Mouse (Mus musculus): ENCODE data around the gene Abcb1b. TPM values are rescaled to one million over a fixed set of nuclear protein-coding genes. Genes with fewer than 3 reads are reported as not detected.
A peak's percentile ranks its signal among the peaks of the same experiment; 100 is the strongest.
"Not testable (repeated sequence)": the region's sequence is repeated elsewhere in the genome, so short reads cannot be mapped to it uniquely, and the experiment has no call there.

Abcb1b gene
- polyA plus RNA-seq, 1 experiment from 2014 or later = 1.0 TPM

- Histone ChIP-seq H3K4me1 (ENCODE audit: control insufficient read depth, insufficient read depth, low read length) (no peaks in the 10 kb centered on the region), H3K9me3 (ENCODE audit: control insufficient read depth, low read length) (no peaks in the 10 kb centered on the region), H3K27ac (ENCODE audit: low read depth, low read length) (no peak overlapping the region), H3K4me3 (ENCODE audit: low read depth, low read length) (no peak overlapping the region), H3K9ac (ENCODE audit: low read length) (no peak overlapping the region), H3K36me3 (ENCODE audit: control insufficient read depth, insufficient read depth, low read length) (no peaks in the 10 kb centered on the region), H3K4me2 (no peak overlapping the region), H3K27me3 (ENCODE audit: control insufficient read depth, insufficient read depth, low read length) (no peaks in the 10 kb centered on the region)
- WGBS = 76% methylated on average over 6 of the region's 6 CpGs
- DNase-seq (ENCODE audit: low spot score, missing footprints) (no peak), ATAC-seq (ENCODE audit: low FRiP score) (no peak)
Measured at GRCm38 (mm10) chr5:8857201-8857600, 59.3 kb downstream of the Abcb1b start.

- no peak overlapping the region for H3K4me3 ChIP-seq (ENCODE audit: low read depth, low read length)
- H3K36me3 ChIP-seq (ENCODE audit: control insufficient read depth, insufficient read depth, low read length) = no peaks in the 10 kb centered on the region
- H3K4me1 ChIP-seq (ENCODE audit: control insufficient read depth, insufficient read depth, low read length) = no peaks in the 10 kb centered on the region
- H3K27me3 ChIP-seq (ENCODE audit: control insufficient read depth, insufficient read depth, low read length) = no peaks in the 10 kb centered on the region
- DNase-seq (ENCODE audit: low spot score, missing footprints) (no peak), ATAC-seq (ENCODE audit: low FRiP score) (no peak)
- no peak overlapping the region for H3K27ac ChIP-seq (ENCODE audit: low read depth, low read length)
- H3K9me3 ChIP-seq (ENCODE audit: control insufficient read depth, low read length) = no peaks in the 10 kb centered on the region
- no peak overlapping the region for H3K4me2 ChIP-seq
- no peak overlapping the region for H3K9ac ChIP-seq (ENCODE audit: low read length)
- 88% methylated on average over 1 of the region's 1 CpGs for WGBS
Measured at GRCm38 (mm10) chr5:8861811-8862210, 63.9 kb downstream of the Abcb1b start.

GRCm38 (mm10) chr5:8863580-8864337, 65.8 kb downstream of the Abcb1b start:
- H3K4me1 ChIP-seq (ENCODE audit: control insufficient read depth, insufficient read depth, low read length) = no peaks in the 10 kb centered on the region
- WGBS = 69% methylated on average over 14 of the region's 14 CpGs
- H3K4me2 ChIP-seq = no peak overlapping the region
- DNase-seq (ENCODE audit: low spot score, missing footprints) (no peak), ATAC-seq (ENCODE audit: low FRiP score) (no peak)
- H3K27me3 ChIP-seq (ENCODE audit: control insufficient read depth, insufficient read depth, low read length) = no peaks in the 10 kb centered on the region
- no peaks in the 10 kb centered on the region for H3K36me3 ChIP-seq (ENCODE audit: control insufficient read depth, insufficient read depth, low read length)
- no peak overlapping the region for H3K27ac ChIP-seq (ENCODE audit: low read depth, low read length)
- no peak overlapping the region for H3K4me3 ChIP-seq (ENCODE audit: low read depth, low read length)
- no peak overlapping the region for H3K9ac ChIP-seq (ENCODE audit: low read length)
- no peaks in the 10 kb centered on the region for H3K9me3 ChIP-seq (ENCODE audit: control insufficient read depth, low read length)

DNA sequence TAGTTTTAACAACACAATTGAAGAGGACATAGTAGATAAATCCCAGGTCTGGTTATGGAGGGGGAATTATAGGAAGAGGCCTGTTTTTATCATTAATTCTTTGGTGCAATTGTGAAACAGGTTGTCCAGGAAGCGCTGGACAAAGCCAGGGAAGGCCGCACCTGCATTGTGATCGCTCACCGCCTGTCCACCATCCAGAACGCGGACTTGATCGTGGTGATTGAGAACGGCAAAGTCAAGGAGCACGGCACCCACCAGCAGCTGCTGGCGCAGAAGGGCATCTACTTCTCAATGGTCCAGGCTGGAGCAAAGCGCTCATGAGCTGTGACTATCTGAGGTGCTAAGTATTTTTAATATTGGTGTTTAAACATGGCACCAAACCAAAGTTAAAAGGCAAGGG, 67.7 kb downstream of the Abcb1b start:
- H3K27ac ChIP-seq (ENCODE audit: low read depth, low read length); H3K9ac ChIP-seq (ENCODE audit: low read length); H3K36me3 ChIP-seq (ENCODE audit: control insufficient read depth, insufficient read depth, low read length); H3K27me3 ChIP-seq (ENCODE audit: control insufficient read depth, insufficient read depth, low read length); H3K4me1 ChIP-seq (ENCODE audit: control insufficient read depth, insufficient read depth, low read length); ATAC-seq (ENCODE audit: low FRiP score); H3K4me2 ChIP-seq; H3K4me3 ChIP-seq (ENCODE audit: low read depth, low read length); DNase-seq (ENCODE audit: low spot score, missing footprints); H3K9me3 ChIP-seq (ENCODE audit: control insufficient read depth, low read length): not testable (repeated sequence)
- 94% methylated on average over 11 of the region's 11 CpGs for WGBS

DNA sequence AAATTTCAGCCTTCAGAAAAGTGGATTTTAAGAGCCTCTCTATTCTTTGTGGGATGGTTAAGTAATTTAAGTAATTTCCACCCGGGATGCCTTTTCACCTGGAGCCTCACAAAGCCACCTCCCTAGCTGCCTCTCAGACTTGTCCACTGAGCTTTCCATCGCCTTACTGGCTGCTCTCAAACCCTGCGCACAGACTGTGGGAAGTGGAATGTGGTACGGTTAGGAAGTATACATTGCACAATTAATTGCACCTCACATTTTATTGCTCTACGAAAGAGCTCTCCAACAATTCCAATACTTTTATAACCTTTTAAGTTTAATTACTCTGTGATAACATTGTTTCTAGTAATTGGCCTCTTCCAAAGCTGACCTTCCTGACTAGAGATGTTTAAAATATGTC, 68.4 kb downstream of the Abcb1b start:
- Histone ChIP-seq H3K9ac (ENCODE audit: low read length) (no peak overlapping the region), H3K4me1 (ENCODE audit: control insufficient read depth, insufficient read depth, low read length) (no peaks in the 10 kb centered on the region), H3K36me3 (ENCODE audit: control insufficient read depth, insufficient read depth, low read length) (no peaks in the 10 kb centered on the region), H3K9me3 (ENCODE audit: control insufficient read depth, low read length) (no peaks in the 10 kb centered on the region), H3K4me3 (ENCODE audit: low read depth, low read length) (no peak overlapping the region), H3K27me3 (ENCODE audit: control insufficient read depth, insufficient read depth, low read length) (no peaks in the 10 kb centered on the region), H3K4me2 (no peak overlapping the region), H3K27ac (ENCODE audit: low read depth, low read length) (no peak overlapping the region)
- DNase-seq (ENCODE audit: low spot score, missing footprints) (no peak), ATAC-seq (ENCODE audit: low FRiP score) (no peak)
- 96% methylated on average over 5 of the region's 5 CpGs for WGBS

DNA sequence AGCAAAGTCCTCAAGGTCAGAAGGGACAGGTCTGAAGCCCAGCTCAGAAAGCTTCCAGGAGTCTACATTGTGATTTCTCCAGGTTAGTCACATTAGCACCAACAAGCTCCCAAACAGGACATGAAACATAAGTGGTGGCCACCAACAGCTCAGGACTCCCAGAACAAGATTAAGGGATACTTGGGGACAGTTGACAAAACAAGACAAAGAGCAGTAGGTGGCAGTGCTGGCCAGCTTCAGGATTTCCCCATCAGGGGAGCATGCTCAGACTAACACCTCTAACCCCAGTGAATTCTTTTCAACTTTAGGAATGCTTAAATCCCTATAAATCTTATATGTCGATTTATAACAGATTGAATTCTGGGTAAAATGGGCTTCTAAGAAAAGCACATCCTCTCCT, 70.1 kb downstream of the Abcb1b start:
- Histone ChIP-seq H3K9ac (ENCODE audit: low read length) (no peak overlapping the region), H3K9me3 (ENCODE audit: control insufficient read depth, low read length) (no peaks in the 10 kb centered on the region), H3K4me2 (no peak overlapping the region), H3K36me3 (ENCODE audit: control insufficient read depth, insufficient read depth, low read length) (no peaks in the 10 kb centered on the region), H3K27ac (ENCODE audit: low read depth, low read length) (no peak overlapping the region), H3K4me3 (ENCODE audit: low read depth, low read length) (no peak overlapping the region), H3K27me3 (ENCODE audit: control insufficient read depth, insufficient read depth, low read length) (no peaks in the 10 kb centered on the region), H3K4me1 (ENCODE audit: control insufficient read depth, insufficient read depth, low read length) (no peaks in the 10 kb centered on the region)
- DNase-seq (ENCODE audit: low spot score, missing footprints) = peak; percentile 87
- ATAC-seq (ENCODE audit: low FRiP score) = peak; percentile 67; the same call in 1 of the 2 replicates
- WGBS = 0% methylated on average over 1 of the region's 1 CpGs

DNA sequence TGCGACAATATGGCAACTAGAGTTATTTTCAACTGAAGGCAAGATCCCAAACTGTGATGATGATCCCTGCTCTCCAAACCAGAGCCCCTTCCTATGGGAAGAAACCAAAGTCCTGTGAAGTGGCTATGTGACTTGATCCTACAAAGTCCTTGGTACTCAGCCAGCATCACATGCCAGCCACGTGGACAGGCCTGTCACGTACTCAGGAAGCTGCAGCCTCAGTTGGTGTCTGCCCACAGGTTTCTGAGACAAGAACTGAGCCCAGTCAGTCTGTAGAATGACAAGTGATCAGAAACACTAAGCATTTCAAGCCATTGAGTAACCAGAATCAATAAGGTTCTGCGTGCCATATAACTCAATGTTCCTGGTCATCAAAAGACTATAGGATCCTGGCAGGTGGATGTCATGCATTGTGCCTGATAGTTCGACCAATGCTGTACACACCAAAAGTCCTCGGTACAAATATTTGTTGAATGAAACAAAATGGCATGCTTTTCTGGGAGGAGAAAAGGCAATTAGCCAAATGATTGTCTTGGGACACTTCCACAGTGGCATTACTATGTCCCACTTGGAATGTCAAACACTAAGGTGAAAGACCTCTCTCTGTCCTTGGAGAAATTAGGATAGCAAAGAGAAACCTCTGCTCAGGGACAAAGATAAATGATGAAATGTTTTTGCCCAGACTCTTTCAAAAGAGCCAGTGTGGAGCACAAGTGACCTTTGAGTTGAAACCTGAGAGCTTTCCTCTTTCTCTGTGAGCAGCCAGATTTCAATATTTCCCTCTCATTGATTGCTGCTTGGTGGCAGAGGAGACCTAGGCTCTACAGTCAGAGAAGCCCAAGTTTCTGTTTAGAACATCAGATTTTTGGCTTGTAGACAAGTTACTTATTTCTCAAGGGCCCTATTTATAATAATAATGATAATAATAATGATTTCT, 75.3 kb downstream of the Abcb1b start:
- ATAC-seq (ENCODE audit: low FRiP score) (no peak), DNase-seq (ENCODE audit: low spot score, missing footprints) (no peak)
- Histone ChIP-seq H3K4me2 (no peak overlapping the region), H3K9ac (ENCODE audit: low read length) (no peak overlapping the region), H3K27me3 (ENCODE audit: control insufficient read depth, insufficient read depth, low read length) (no peaks in the 10 kb centered on the region), H3K4me3 (ENCODE audit: low read depth, low read length) (no peak overlapping the region), H3K27ac (ENCODE audit: low read depth, low read length) (no peak overlapping the region), H3K4me1 (ENCODE audit: control insufficient read depth, insufficient read depth, low read length) (no peaks in the 10 kb centered on the region), H3K9me3 (ENCODE audit: control insufficient read depth, low read length) (no peaks in the 10 kb centered on the region), H3K36me3 (ENCODE audit: control insufficient read depth, insufficient read depth, low read length) (no peaks in the 10 kb centered on the region)
- WGBS = 88% methylated on average over 6 of the region's 6 CpGs

- Histone ChIP-seq H3K4me2 (no peak overlapping the region), H3K4me1 (ENCODE audit: control insufficient read depth, insufficient read depth, low read length) (no peaks in the 10 kb centered on the region), H3K27me3 (ENCODE audit: control insufficient read depth, insufficient read depth, low read length) (no peaks in the 10 kb centered on the region), H3K27ac (ENCODE audit: low read depth, low read length) (no peak overlapping the region), H3K9me3 (ENCODE audit: control insufficient read depth, low read length) (no peaks in the 10 kb centered on the region), H3K36me3 (ENCODE audit: control insufficient read depth, insufficient read depth, low read length) (no peaks in the 10 kb centered on the region), H3K4me3 (ENCODE audit: low read depth, low read length) (no peak overlapping the region), H3K9ac (ENCODE audit: low read length) (no peak overlapping the region)
- DNase-seq (ENCODE audit: low spot score, missing footprints) (no peak), ATAC-seq (ENCODE audit: low FRiP score) (no peak)
- 93% methylated on average over 2 of the region's 2 CpGs for WGBS
Measured at GRCm38 (mm10) chr5:8877086-8877485, 79.1 kb downstream of the Abcb1b start.

DNA sequence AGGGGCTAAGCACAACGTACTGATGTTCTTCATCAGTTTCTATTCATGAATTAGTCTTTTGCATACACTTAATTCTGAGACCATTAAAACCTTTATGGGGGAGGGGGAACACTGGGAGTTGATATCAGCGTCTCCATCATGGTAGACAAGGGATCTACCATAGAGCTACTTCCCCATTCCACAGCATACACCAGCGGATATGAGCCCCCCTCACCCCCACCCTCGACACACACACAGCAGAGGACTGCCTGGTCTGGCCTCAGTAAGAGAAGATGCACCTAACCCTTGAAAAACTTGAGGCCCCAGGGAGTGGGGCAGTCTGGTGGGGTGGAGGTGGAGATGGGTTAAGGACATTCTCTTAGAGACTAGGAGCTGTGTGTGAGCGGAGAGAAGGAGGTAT, 79.9 kb downstream of the Abcb1b start:
- Histone ChIP-seq H3K9ac (ENCODE audit: low read length) (no peak overlapping the region), H3K27me3 (ENCODE audit: control insufficient read depth, insufficient read depth, low read length) (no peaks in the 10 kb centered on the region), H3K27ac (ENCODE audit: low read depth, low read length) (no peak overlapping the region), H3K9me3 (ENCODE audit: control insufficient read depth, low read length) (no peaks in the 10 kb centered on the region), H3K4me1 (ENCODE audit: control insufficient read depth, insufficient read depth, low read length) (no peaks in the 10 kb centered on the region), H3K36me3 (ENCODE audit: control insufficient read depth, insufficient read depth, low read length) (no peaks in the 10 kb centered on the region), H3K4me2 (no peak overlapping the region), H3K4me3 (ENCODE audit: low read depth, low read length) (no peak overlapping the region)
- DNase-seq (ENCODE audit: low spot score, missing footprints) (no peak), ATAC-seq (ENCODE audit: low FRiP score) (no peak)
- WGBS = 84% methylated on average over 5 of the region's 5 CpGs

Data from midbrain, embryonic 11.5 days (tissue).